Mouse (Mus musculus): ENCODE measurements around the gene Cox17.

DNA sequence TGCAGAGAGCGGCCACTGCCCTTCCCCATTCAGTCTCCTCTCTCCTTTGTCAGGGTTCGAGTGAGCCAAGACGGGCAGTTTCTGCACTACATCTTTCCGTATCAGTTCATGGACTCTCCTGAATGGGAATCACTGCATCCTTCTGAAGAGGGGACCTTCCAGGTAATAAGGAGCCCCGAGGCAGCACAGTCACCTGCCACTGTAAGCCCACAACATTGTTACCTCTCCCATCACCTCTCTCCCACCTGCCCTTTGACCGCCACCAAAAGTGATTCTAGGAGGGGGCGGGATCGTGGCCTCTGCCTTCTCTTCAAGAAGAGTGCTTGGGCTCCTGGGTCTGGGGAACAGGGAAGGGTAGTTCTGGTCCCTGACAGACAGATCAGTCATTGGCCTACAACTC is 22.6 kb downstream of the Cox17 start:
- TF ChIP-seq POLR2A (IDR thresholded peaks at IDR 0.05; ENCODE audit: insufficient read length, low read depth) = no peak
- TF ChIP-seq POLR2AphosphoS2 (IDR thresholded peaks at IDR 0.05; ENCODE audit: insufficient read length, low read depth) = no peak
- no peak for TF ChIP-seq TCF12 (IDR thresholded peaks at IDR 0.05; ENCODE audit: insufficient read depth, poor library complexity, severe bottlenecking)
- no peak for TF ChIP-seq USF1 (IDR thresholded peaks at IDR 0.05; ENCODE audit: low read depth)
